Mouse (Mus musculus) liver, embryonic 13.5 days (tissue): ENCODE measurements at regions not wholly inside any gene's neighbourhood (a gene's known extent, or its start where the extent isn't known, plus 50 kb on each side); places are given as distances from the start of the nearest gene placed in this dataset.

ENCODE experiments used
- ATAC-seq: fragments of 200-750 bp; cut with Nextera tagmentation; 2 replicates; pipeline ENCODE4 v1.8.0; 2017; ENCODE audit warnings: low read depth, mild to moderate bottlenecking, moderate number of reproducible peaks, moderate library complexity
- DNase-seq: peaks from one replicate; pipeline ENCODE4 v3.0.0; 2022
- H3K27ac ChIP-seq: fragments of 300-500 bp; sonication (generic); 2 replicates; pipeline ENCODE4 v1.5.1; 2015; ENCODE audit warnings: moderate library complexity, mild to moderate bottlenecking, inconsistent platforms
- H3K27me3 ChIP-seq: fragments of 300-500 bp; sonication (generic); 2 replicates; pipeline ENCODE4 v1.6.1; 2015; ENCODE audit warnings: mild to moderate bottlenecking, inconsistent platforms
- H3K36me3 ChIP-seq: fragments of 300-500 bp; sonication (generic); 2 replicates; pipeline ENCODE4 v1.6.1; 2015; ENCODE audit warnings: mild to moderate bottlenecking, inconsistent platforms
- H3K4me1 ChIP-seq: fragments of 300-500 bp; sonication (generic); replicated peaks from 2 replicates; pipeline ENCODE4 v1.6.1; 2015; ENCODE audit warnings: inconsistent platforms
- H3K4me2 ChIP-seq: fragments of 300-500 bp; sonication (generic); 2 replicates; pipeline ENCODE4 v1.6.1; 2015; ENCODE audit warnings: inconsistent platforms, mild to moderate bottlenecking, moderate library complexity
- H3K4me3 ChIP-seq: fragments of 300-500 bp; sonication (generic); replicated peaks from 2 replicates; pipeline ENCODE4 v1.5.1; 2015; ENCODE audit warnings: mild to moderate bottlenecking, inconsistent platforms
- H3K9ac ChIP-seq: fragments of 300-500 bp; sonication (generic); 2 replicates; pipeline ENCODE4 v1.6.1; 2015; ENCODE audit warnings: mild to moderate bottlenecking, inconsistent platforms
- H3K9me3 ChIP-seq: fragments of 300-500 bp; sonication (generic); replicated peaks from 2 replicates; pipeline ENCODE4 v1.6.1; 2016; ENCODE audit warnings: inconsistent platforms
- WGBS: fragments of 180-500 bp; shearing (Covaris S2); methylation state at CpG from one replicate; pipeline ENCODE4 v1.1.7; 2015; ENCODE audit not compliant: insufficient replicate concordance; 5-methylcytosine and 5-hydroxymethylcytosine counted together

- Histone ChIP-seq H3K9ac (no peak overlapping the region), H3K9me3 (no peaks in the 10 kb centered on the region), H3K27ac (no peak overlapping the region), H3K27me3 (no peaks in the 10 kb centered on the region), H3K4me3 (no peak overlapping the region), H3K36me3 (no peaks in the 10 kb centered on the region), H3K4me2 (no peak overlapping the region), H3K4me1 (no peaks in the 10 kb centered on the region)
- 55% methylated on average over 3 of the region's 3 CpGs for WGBS
- ATAC-seq (no peak), DNase-seq (no peak)
Measured at GRCm38 (mm10) chr10:53482919-53483318, 103.2 kb upstream of the Cep85l start.

GRCm38 (mm10) chr10:53470200-53470599 lies 90.5 kb upstream of the Cep85l start:
- no peaks in the 10 kb centered on the region for H3K4me1 ChIP-seq
- ATAC-seq (no peak), DNase-seq (no peak)
- H3K27me3 ChIP-seq: no peaks in the 10 kb centered on the region
- WGBS: 62% methylated on average over 3 of the region's 3 CpGs
- no peaks in the 10 kb centered on the region for H3K36me3 ChIP-seq
- H3K9ac ChIP-seq: no peak overlapping the region
- no peak overlapping the region for H3K4me2 ChIP-seq
- no peaks in the 10 kb centered on the region; the same call in 1 of the 2 replicates for H3K9me3 ChIP-seq
- H3K4me3 ChIP-seq: no peak overlapping the region
- no peak overlapping the region for H3K27ac ChIP-seq

- Histone ChIP-seq H3K27ac (no peak overlapping the region), H3K36me3 (no peaks in the 10 kb centered on the region), H3K9me3 (no peaks in the 10 kb centered on the region; the same call in 1 of the 2 replicates), H3K27me3 (no peaks in the 10 kb centered on the region), H3K9ac (no peak overlapping the region), H3K4me1 (no peaks in the 10 kb centered on the region), H3K4me2 (no peak overlapping the region), H3K4me3 (no peak overlapping the region)
- 77% methylated on average over 1 of the region's 1 CpGs for WGBS
- ATAC-seq (no peak), DNase-seq (no peak)
Measured at GRCm38 (mm10) chr10:53469611-53470010, 89.9 kb upstream of the Cep85l start.

- H3K4me2 ChIP-seq: no peak overlapping the region
- no peaks in the 10 kb centered on the region for H3K36me3 ChIP-seq
- WGBS: 58% methylated on average over 3 of the region's 3 CpGs
- no peaks in the 10 kb centered on the region for H3K4me1 ChIP-seq
- no peak overlapping the region for H3K4me3 ChIP-seq
- DNase-seq: no peak
- no peak overlapping the region for H3K9ac ChIP-seq
- H3K27me3 ChIP-seq: no peaks in the 10 kb centered on the region
- no peak for ATAC-seq
- H3K9me3 ChIP-seq: no peaks in the 10 kb centered on the region; the same call in 1 of the 2 replicates
- H3K27ac ChIP-seq: no peak overlapping the region
Measured at GRCm38 (mm10) chr10:53468293-53468545, 88.5 kb upstream of the Cep85l start.

- Histone ChIP-seq H3K4me1 (no peaks in the 10 kb centered on the region; the same call in 1 of the 2 replicates), H3K27me3 (no peaks in the 10 kb centered on the region), H3K4me3 (no peak overlapping the region), H3K27ac (no peak overlapping the region), H3K9me3 (no peaks in the 10 kb centered on the region; the same call in 1 of the 2 replicates), H3K4me2 (no peak overlapping the region), H3K36me3 (no peaks in the 10 kb centered on the region), H3K9ac (no peak overlapping the region)
- 42% methylated on average over 3 of the region's 3 CpGs for WGBS
- no peak for DNase-seq
- ATAC-seq: no peak
Measured at GRCm38 (mm10) chr10:53467472-53468292, 87.9 kb upstream of the Cep85l start.

GRCm38 (mm10) chr10:53466851-53467250 lies 87.1 kb upstream of the Cep85l start:
- no peaks in the 10 kb centered on the region for H3K36me3 ChIP-seq
- H3K4me2 ChIP-seq: no peak overlapping the region
- no peak overlapping the region for H3K27ac ChIP-seq
- DNase-seq: no peak
- H3K4me3 ChIP-seq: no peak overlapping the region
- 59% methylated on average over 1 of the region's 1 CpGs for WGBS
- H3K9ac ChIP-seq: no peak overlapping the region
- no peaks in the 10 kb centered on the region; the same call in none of the 2 replicates for H3K4me1 ChIP-seq
- H3K27me3 ChIP-seq: no peaks in the 10 kb centered on the region
- ATAC-seq: no peak
- H3K9me3 ChIP-seq: no peaks in the 10 kb centered on the region

- Histone ChIP-seq H3K36me3 (no peaks in the 10 kb centered on the region), H3K4me1 (peaks cover under 1% of the 10 kb centered on the region), H3K4me2 (no peak overlapping the region), H3K27ac (no peak overlapping the region), H3K27me3 (no peaks in the 10 kb centered on the region), H3K9ac (no peak overlapping the region), H3K4me3 (no peak overlapping the region), H3K9me3 (no peaks in the 10 kb centered on the region)
- DNase-seq: no peak
- ATAC-seq: no peak
- WGBS: 66% methylated on average over 6 of the region's 6 CpGs
Measured at GRCm38 (mm10) chr10:53466261-53466660, 86.5 kb upstream of the Cep85l start.

- DNase-seq (no peak), ATAC-seq (no peak)
- H3K4me2 ChIP-seq: no peak overlapping the region
- H3K4me1 ChIP-seq: peaks cover 4% of the 10 kb centered on the region
- H3K9ac ChIP-seq: no peak overlapping the region
- H3K27ac ChIP-seq: no peak overlapping the region
- H3K4me3 ChIP-seq: no peak overlapping the region
- H3K9me3 ChIP-seq: no peaks in the 10 kb centered on the region
- H3K27me3 ChIP-seq: no peaks in the 10 kb centered on the region
- H3K36me3 ChIP-seq: no peaks in the 10 kb centered on the region
Measured at GRCm38 (mm10) chr10:53464581-53464980, 84.8 kb upstream of the Cep85l start.

- H3K27ac ChIP-seq: no peak overlapping the region
- no peak overlapping the region for H3K4me2 ChIP-seq
- H3K4me3 ChIP-seq: no peak overlapping the region
- peaks cover 4% of the 10 kb centered on the region for H3K4me1 ChIP-seq
- no peaks in the 10 kb centered on the region for H3K27me3 ChIP-seq
- 40% methylated on average over 6 of the region's 6 CpGs for WGBS
- DNase-seq (no peak), ATAC-seq (no peak)
- H3K9ac ChIP-seq: no peak overlapping the region
- no peaks in the 10 kb centered on the region for H3K9me3 ChIP-seq
- no peaks in the 10 kb centered on the region for H3K36me3 ChIP-seq
Measured at GRCm38 (mm10) chr10:53464006-53464405, 84.3 kb upstream of the Cep85l start.

GRCm38 (mm10) chr10:53463471-53463870 lies 83.7 kb upstream of the Cep85l start:
- no peak overlapping the region for H3K9ac ChIP-seq
- 31% methylated on average over 3 of the region's 3 CpGs for whole genome bisulfite sequencing
- H3K4me3 ChIP-seq: no peak overlapping the region
- no peak for DNase-seq
- no peaks in the 10 kb centered on the region for H3K27me3 ChIP-seq
- ATAC-seq: no peak
- H3K4me2 ChIP-seq: no peak overlapping the region
- H3K36me3 ChIP-seq: no peaks in the 10 kb centered on the region
- peaks cover 4% of the 10 kb centered on the region for H3K4me1 ChIP-seq
- no peaks in the 10 kb centered on the region for H3K9me3 ChIP-seq
- H3K27ac ChIP-seq: no peak overlapping the region

GRCm38 (mm10) chr10:53462449-53463308 lies 82.9 kb upstream of the Cep85l start:
- no peak for DNase-seq
- ATAC-seq: no peak

More at GRCm38 (mm10) chr10:53462449-53463308, 82.9 kb upstream of the Cep85l start:
- Histone ChIP-seq H3K27me3 (no peaks in the 10 kb centered on the region), H3K36me3 (no peaks in the 10 kb centered on the region), H3K9me3 (no peaks in the 10 kb centered on the region), H3K27ac (no peak overlapping the region), H3K4me3 (no peak overlapping the region), H3K9ac (no peak overlapping the region), H3K4me2 (no peak overlapping the region), H3K4me1 (peaks cover 4% of the 10 kb centered on the region)
- WGBS: 49% methylated on average over 15 of the region's 15 CpGs
